Mouse (Mus musculus) midbrain, embryonic 12.5 days (tissue): ENCODE results near the gene Cxcr5. TPM values are rescaled to one million over a fixed set of nuclear protein-coding genes. Genes with fewer than 3 reads are reported as not detected.

Source experiments
- polyA plus RNA-seq: library from polyadenylated mRNA; unstranded; fragments of >200 nt; fragmentation: Nextera tagmentation; extraction: Ambion mirVana; gene quantifications from 2 replicates; pipeline ENCODE4 v1.2.1, GENCODE M21; 2016

The Cxcr5 gene
- polyA plus RNA-seq, 1 experiment from 2014 or later, result not detected

Other genes with a start within 250 kb of the Cxcr5 start
- 19.0 and 19.7 TPM in 2 replicates for gene C2cd2l, start 241.6 kb downstream of the Cxcr5 start, polyA plus RNA-seq
- gene Dpagt1, start 235.9 kb downstream of the Cxcr5 start, polyA plus RNA-seq, result 34.7 and 39.1 TPM in 2 replicates
- gene H2afx, start 227.2 kb downstream of the Cxcr5 start, polyA plus RNA-seq, result 351 and 363 TPM in 2 replicates
- gene Hmbs, start 217.6 kb downstream of the Cxcr5 start, polyA plus RNA-seq, result 96.4 and 109 TPM in 2 replicates
- 36.5 and 40.8 TPM in 2 replicates for gene Vps11, start 200.2 kb downstream of the Cxcr5 start, polyA plus RNA-seq
- 36.2 and 39.4 TPM in 2 replicates for gene Hyou1, start 182.4 kb downstream of the Cxcr5 start, polyA plus RNA-seq
- 24.9 and 29.3 TPM in 2 replicates for gene Slc37a4, start 165.0 kb downstream of the Cxcr5 start, polyA plus RNA-seq
- gene Rps25, start 154.7 kb downstream of the Cxcr5 start, polyA plus RNA-seq, result 1,381 and 1,435 TPM in 2 replicates
- gene Trappc4, start 154.3 kb downstream of the Cxcr5 start, polyA plus RNA-seq, result 269 and 272 TPM in 2 replicates
- 31.9 and 33.2 TPM in 2 replicates for gene Ccdc84, start 143.3 kb downstream of the Cxcr5 start, polyA plus RNA-seq
- not detected in 2 replicates for gene Foxr1, start 120.7 kb downstream of the Cxcr5 start, polyA plus RNA-seq
- not detected in 2 replicates for gene Upk2, start 106.9 kb downstream of the Cxcr5 start, polyA plus RNA-seq
- gene Bcl9l, start 79.1 kb downstream of the Cxcr5 start, polyA plus RNA-seq, result 10.2 and 10.4 TPM in 2 replicates
- 23.8 and 25.2 TPM in 2 replicates for gene Ddx6, start 43.0 kb upstream of the Cxcr5 start, polyA plus RNA-seq
- not detected in 2 replicates for gene Treh, start 111.4 kb upstream of the Cxcr5 start, polyA plus RNA-seq
- 72.8 and 74.5 TPM in 2 replicates for gene Phldb1, start 173.3 kb upstream of the Cxcr5 start, polyA plus RNA-seq
- 175 and 179 TPM in 2 replicates for gene Arcn1, start 206.0 kb upstream of the Cxcr5 start, polyA plus RNA-seq
- gene Ift46, start 206.0 kb upstream of the Cxcr5 start, polyA plus RNA-seq, result 156 TPM in 2 replicates
- 5.5 and 5.9 TPM in 2 replicates for gene Tmem25, start 237.4 kb upstream of the Cxcr5 start, polyA plus RNA-seq
- gene Ttc36, start 241.2 kb upstream of the Cxcr5 start, polyA plus RNA-seq, result not detected in 2 replicates